Mouse (Mus musculus): ENCODE measurements around the gene Kat5. TPM values are rescaled to one million over a fixed set of nuclear protein-coding genes. Genes with fewer than 3 reads are reported as not detected.
A peak's percentile ranks its signal among the peaks of the same experiment; 100 is the strongest.

Kat5 gene
- polyA plus RNA-seq, 1 experiment from 2014 or later = 59.3 TPM

DNA sequence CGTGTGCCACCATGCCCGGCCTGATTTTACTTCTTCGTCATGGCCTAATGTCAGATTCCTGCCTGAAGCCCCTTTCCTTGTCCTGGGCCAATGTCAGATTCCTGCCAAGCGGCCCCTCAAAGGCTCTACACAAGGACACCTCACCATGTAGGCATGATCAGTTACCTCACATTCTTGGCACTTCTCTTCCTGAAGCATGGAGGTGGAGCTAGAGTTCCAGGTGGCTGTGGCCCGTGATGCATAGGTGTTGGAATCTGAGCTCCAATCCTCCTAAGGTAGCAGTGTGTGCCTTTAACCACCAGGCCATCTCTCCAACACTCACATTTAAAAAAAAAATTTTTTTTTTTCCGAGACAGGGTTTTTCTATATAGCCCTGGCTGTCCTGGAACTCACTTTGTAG, 29.3 kb downstream of the Kat5 start:
- no peak for DNase-seq (ENCODE audit: low spot score)
- no peaks in the 10 kb centered on the region for H3K36me3 ChIP-seq
- WGBS = 90% methylated on average over 6 of the region's 6 CpGs
- no peak overlapping the region for H3K4me3 ChIP-seq
- no peaks in the 10 kb centered on the region for H3K27me3 ChIP-seq (ENCODE audit: low read depth, poor library complexity, severe bottlenecking)
- no peaks in the 10 kb centered on the region for H3K9me3 ChIP-seq (replicated peaks)
- H3K4me1 ChIP-seq = no peaks in the 10 kb centered on the region
- no peak overlapping the region for H3K27ac ChIP-seq

DNA sequence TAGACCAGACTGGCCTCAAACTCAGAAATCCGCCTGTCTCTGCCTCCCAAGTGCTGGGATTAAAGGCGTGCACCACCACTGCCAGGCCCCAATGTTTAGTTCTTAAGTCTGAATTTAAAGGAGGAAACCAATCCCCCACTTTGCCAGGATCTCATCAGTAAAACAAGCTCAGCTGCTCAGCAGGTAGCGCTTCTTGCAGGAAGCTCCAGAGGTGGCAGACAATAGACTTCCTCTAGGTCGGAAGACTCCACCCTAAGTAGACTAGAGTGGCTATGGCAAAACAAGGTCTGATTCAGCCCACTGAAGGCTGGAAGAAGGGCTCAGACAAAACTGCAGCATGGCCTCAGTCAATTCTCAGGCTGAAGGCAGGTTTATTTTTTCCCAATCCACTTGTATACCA, 30.1 kb downstream of the Kat5 start:
- Histone ChIP-seq H3K27me3 (ENCODE audit: low read depth, poor library complexity, severe bottlenecking) (no peaks in the 10 kb centered on the region), H3K4me1 (no peaks in the 10 kb centered on the region), H3K9me3 (replicated peaks) (no peaks in the 10 kb centered on the region), H3K36me3 (no peaks in the 10 kb centered on the region), H3K4me3 (no peak overlapping the region), H3K27ac (no peak overlapping the region)
- DNase-seq (ENCODE audit: low spot score) = no peak
- 77% methylated on average over 4 of the region's 4 CpGs for WGBS

DNA sequence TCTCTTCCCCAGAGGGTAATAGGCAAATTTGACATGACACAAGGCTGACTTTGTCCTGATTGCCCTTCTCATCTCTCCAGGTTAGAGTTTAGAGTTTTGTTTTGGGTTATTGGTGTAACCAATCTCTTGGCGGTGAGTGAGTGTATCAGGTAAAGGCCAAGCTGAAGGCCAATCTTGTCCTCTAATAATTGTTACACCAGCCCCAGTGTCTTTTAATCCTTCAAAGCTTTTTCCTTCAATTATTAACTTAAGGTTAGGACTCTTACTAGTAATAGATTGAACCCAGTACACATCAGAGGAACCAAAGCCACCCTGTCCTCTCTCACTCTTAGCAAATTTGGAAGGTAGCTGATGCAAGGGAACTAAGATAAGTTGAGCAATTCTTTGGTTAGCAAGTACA, 34.7 kb downstream of the Kat5 start:
- WGBS = 96% methylated on average over 1 of the region's 1 CpGs
- Histone ChIP-seq H3K4me3 (no peak overlapping the region), H3K9me3 (replicated peaks) (no peaks in the 10 kb centered on the region), H3K36me3 (no peaks in the 10 kb centered on the region), H3K4me1 (no peaks in the 10 kb centered on the region), H3K27me3 (ENCODE audit: low read depth, poor library complexity, severe bottlenecking) (0 out of 2 replicates have a peak, but pooled peaks cover 2% of the 10 kb centered on the region), H3K27ac (no peak overlapping the region)
- no peak for DNase-seq (ENCODE audit: low spot score)

DNA sequence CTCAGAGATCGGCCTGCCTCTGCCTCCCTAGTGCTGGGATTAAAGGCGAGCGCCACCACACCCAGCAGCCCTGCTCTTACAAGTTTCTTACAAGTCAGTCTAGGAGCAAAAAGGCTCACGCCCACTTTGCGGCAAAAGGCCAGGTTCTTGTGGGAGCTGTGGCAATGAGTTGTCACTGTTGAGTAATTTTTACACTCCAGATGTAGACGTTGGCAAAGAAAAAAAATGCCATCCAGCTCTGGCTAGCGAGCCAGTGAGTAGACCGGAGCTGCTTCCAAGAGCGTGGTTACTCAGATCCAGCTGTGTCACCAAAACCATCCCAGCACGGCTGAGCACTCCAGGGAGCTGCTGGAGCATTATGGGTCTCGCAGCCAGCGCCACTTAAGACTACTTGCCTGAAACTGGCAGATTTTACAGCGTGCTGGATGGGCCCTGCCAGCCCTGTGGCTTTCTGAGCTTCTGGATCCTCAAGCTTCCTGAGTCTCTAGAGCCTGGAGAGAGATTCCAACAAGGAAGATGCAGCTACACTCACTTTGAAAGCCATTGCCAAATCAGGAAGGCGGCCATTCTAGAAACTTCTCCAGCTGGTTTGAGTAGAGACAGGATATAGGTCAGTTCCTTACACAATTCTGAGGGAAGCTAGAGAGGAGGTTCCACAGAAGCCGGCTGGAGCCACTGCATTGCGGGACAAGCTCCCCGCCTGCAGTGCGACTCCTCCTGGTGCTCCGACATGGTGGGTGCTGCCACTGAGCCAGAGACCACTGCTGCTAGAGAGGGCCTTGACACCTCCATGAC, 37.5 kb downstream of the Kat5 start:
- H3K4me1 ChIP-seq = peaks cover 17% of the 10 kb centered on the region

DNA sequence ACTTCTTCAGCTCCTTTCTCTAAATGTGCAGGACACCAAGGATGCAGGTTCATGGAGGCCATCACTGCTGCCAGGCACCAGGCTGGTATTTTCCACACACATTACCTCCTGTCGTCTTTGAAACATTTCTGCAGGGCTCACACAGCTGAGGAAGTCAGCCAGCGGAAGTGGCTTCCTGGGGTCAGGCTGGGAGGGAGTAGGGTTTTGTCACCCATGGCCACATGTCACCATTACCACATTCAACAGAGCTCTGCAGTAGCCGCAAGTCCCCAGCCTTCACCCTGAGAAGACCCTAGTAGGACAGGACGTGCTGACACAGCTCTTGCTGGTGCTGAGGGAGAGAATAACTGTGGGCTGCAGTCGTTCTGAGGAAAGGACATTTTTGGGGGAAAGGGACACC, 38.2 kb downstream of the Kat5 start:
- 82% methylated on average over 5 of the region's 5 CpGs for WGBS
- no peaks in the 10 kb centered on the region for H3K36me3 ChIP-seq
- H3K9me3 ChIP-seq (replicated peaks) = no peaks in the 10 kb centered on the region
- H3K27ac ChIP-seq = no peak overlapping the region
- H3K4me3 ChIP-seq = no peak overlapping the region
- peaks cover 25% of the 10 kb centered on the region for H3K27me3 ChIP-seq (ENCODE audit: low read depth, poor library complexity, severe bottlenecking)
- H3K4me1 ChIP-seq = peaks cover 24% of the 10 kb centered on the region
- DNase-seq (ENCODE audit: low spot score) = no peak

More for the DNA sequence above, 37.5 kb downstream of the Kat5 start:
- no peaks in the 10 kb centered on the region for H3K9me3 ChIP-seq (replicated peaks)
- peaks cover 18% of the 10 kb centered on the region for H3K27me3 ChIP-seq (ENCODE audit: low read depth, poor library complexity, severe bottlenecking)
- no peak for DNase-seq (ENCODE audit: low spot score)
- no peaks in the 10 kb centered on the region for H3K36me3 ChIP-seq
- no peak overlapping the region for H3K27ac ChIP-seq
- WGBS = 86% methylated on average over 19 of the region's 19 CpGs
- H3K4me3 ChIP-seq = no peak overlapping the region

DNA sequence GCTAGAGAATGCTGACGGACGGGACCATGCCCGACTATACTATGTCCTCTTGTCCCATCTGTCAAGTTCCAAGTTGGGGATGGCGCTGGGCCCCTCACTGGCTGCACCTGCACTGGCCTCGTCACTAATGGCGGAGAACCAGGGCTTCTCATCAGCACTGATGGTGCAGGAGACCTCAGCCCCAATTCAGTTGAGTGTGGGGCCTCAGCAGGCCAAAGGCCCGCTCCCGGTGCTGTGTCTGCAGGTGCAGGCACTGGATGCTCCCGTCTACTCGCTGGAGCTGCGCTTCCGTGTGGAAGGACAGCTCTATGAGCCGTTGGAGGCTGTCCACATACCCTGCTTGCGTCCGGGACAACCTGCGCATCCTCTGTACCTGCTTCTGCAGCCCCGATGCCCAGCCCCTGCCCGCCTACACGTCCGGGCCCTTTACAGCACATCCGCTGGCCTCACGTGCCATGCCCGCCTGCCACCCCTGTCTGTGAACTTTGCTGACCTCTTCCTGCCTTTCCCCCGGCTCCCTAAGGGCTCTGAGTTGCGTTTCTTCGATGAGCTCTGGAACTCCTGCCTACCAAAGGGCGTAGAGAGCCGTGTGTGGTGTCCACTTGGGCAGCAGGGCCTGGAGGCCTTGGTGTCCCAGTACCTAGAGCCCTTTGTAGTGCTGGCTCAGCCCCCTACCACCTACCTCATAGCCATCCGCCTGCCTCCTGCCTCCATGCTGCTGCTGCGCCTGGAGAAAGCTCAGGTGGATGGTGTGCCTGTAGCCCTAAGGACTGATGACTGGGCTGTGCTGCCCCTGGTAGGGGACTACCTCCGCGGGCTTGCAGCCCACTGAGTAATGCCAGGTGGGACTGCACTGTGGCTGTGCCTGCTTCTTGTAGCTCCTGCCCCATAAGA, 39.4 kb downstream of the Kat5 start:
- Histone ChIP-seq H3K36me3 (no peaks in the 10 kb centered on the region), H3K27me3 (ENCODE audit: low read depth, poor library complexity, severe bottlenecking) (peaks cover 38% of the 10 kb centered on the region), H3K4me3 (no peak overlapping the region), H3K9me3 (replicated peaks) (no peaks in the 10 kb centered on the region), H3K4me1 (peaks cover 32% of the 10 kb centered on the region), H3K27ac (no peak overlapping the region)
- DNase-seq (ENCODE audit: low spot score) = no peak
- 88% methylated on average over 32 of the region's 32 CpGs for WGBS

DNA sequence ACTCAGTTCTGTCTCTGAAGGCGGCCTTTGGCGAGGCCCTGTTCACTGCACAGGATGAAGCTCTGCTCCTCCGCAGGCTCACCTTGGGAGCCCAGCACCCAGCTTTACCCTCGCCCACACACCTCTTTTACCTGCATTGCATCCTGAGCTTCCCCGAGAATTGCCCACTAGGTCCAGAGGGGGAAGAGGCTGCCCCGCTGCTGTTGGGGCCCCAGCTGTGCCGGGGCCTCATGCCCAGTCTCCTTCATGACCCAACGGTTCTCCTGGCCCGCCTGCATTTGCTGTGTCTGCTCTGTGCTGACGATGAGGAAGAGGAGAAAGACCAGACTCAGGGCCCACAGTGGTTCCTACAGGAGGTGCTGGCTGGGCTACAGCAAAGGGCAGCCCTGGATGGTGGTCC, 40.5 kb downstream of the Kat5 start:
- WGBS = 87% methylated on average over 10 of the region's 10 CpGs
- Histone ChIP-seq H3K4me3 (no peak overlapping the region), H3K27ac (no peak overlapping the region), H3K4me1 (peaks cover 32% of the 10 kb centered on the region), H3K27me3 (ENCODE audit: low read depth, poor library complexity, severe bottlenecking) (peaks cover 47% of the 10 kb centered on the region), H3K36me3 (no peaks in the 10 kb centered on the region), H3K9me3 (replicated peaks) (no peaks in the 10 kb centered on the region)
- no peak for DNase-seq (ENCODE audit: low spot score)

DNA sequence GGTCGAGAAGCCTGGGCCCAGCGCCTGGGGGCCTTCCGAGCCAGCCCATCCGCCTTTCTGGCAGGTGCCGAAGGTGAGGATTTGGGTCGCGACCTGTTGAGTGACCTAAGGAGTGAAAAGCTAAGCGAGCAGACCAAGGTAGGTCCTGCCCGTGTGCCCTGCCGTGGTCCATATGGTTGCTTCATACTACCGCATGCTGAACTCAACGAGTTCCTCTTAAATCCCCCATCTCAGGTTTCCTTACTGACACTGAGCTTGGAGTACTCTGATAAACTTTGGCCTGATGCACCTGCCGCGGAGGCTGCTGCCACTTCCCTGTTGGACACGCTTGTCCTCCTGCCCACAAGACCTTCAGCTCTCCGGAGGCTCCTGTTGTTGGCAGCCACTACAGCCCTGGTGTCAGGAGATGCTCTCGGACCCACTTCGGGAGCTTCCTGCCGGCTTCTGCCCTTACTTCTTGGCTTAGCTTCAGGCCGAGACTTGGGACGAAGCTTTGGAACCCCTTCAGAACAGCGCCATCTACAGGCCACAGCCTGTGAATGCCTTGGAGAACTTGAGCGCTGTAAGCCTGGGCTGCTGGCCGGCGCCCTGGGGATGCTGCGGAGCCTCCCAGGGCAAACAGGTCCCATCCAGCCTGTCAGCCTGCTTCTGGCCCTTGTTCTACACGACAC, 41.4 kb downstream of the Kat5 start:
- Histone ChIP-seq H3K36me3 (no peaks in the 10 kb centered on the region), H3K4me3 (peak overlapping the region; percentile 84), H3K4me1 (peaks cover 32% of the 10 kb centered on the region), H3K27ac (peak overlapping the region; percentile 85), H3K9me3 (replicated peaks) (no peaks in the 10 kb centered on the region), H3K27me3 (ENCODE audit: low read depth, poor library complexity, severe bottlenecking) (peaks cover 57% of the 10 kb centered on the region)
- WGBS = 9% methylated on average over 27 of the region's 27 CpGs
- DNase-seq (ENCODE audit: low spot score) = peak; percentile 90

DNA sequence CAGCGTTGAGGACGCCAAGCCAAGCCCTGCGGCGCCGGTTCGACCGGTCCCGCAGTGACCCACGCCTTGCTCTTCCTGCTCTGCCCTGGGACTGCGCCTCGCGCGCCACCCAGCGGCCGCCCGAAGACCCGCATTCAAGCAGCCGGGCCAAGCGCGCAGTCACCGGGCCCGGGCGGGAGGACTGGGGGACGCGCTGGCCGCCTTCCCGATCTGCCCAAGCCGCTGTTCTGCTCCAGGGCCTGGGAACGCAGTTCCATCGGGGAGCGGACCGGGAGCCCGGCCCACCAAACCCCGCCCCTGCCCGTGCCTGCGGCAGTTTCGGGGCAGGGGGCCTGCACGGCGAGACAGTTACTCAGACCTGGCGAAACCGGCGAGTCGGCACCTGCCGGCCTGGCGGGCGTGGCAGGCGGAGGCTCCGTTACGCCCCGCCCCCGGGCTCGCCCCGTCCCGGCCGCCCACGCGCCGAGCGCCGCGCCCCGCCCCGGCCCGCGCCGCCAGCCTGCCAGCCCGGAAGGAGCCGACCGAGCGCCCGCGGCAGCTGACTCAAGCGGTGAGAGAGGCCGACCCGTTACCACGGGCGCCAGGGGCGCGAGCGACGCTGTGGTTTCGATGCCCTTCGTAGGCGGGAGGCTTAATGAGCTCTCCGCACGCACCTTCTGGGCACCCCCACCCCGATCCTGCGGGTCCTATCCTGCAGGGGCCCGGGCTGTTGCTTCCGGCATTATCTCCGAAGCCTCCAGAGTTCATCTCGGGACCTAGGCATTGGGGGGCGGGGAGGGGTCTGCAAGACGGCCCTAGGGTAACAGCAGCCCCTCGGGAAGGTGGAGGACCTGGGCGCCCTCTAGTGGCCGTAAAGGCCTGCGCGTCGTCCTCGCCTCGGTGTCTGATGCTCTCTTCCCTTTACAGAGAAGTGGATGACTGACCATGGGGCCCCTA, 42.2 kb downstream of the Kat5 start, which contains the start of gene Ap5b1:
Gene Ap5b1 (plus strand): TSS at position 492 of the 936 bp plus-strand sequence.
- Histone ChIP-seq H3K27me3 (ENCODE audit: low read depth, poor library complexity, severe bottlenecking) (peaks cover 65% of the 10 kb centered on the region), H3K9me3 (replicated peaks) (no peaks in the 10 kb centered on the region), H3K27ac (peak within 1 kb of the TSS; percentile 85), H3K36me3 (no peaks in the 10 kb centered on the region), H3K4me3 (peak within 1 kb of the TSS; percentile 84), H3K4me1 (peaks cover 32% of the 10 kb centered on the region)
- WGBS = 1% methylated on average over 100 of the region's 102 CpGs
- DNase-seq (ENCODE audit: low spot score) = peak; percentile 96

DNA sequence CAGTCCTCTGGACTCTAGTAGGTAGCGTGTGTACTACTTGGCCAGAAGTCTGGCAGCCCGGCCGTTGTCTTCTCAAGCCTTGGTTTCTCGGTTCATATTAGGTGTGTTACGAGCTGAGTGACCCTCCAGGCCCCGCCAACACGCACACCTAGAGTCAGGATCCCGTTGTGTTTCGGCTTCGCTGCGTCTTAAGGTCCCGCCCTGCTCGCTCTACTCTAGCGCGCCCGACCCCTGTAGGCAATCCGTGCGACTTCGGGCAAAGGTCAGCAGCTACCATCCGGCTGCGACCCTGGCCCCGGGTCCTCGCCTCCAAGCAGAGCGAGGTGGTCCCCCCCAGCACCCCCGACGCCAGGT, 42.9 kb downstream of the Kat5 start:
- Histone ChIP-seq H3K36me3 (no peaks in the 10 kb centered on the region), H3K4me3 (peak overlapping the region; percentile 84), H3K4me1 (peaks cover 32% of the 10 kb centered on the region), H3K27ac (peak overlapping the region; percentile 85), H3K27me3 (ENCODE audit: low read depth, poor library complexity, severe bottlenecking) (peaks cover 71% of the 10 kb centered on the region), H3K9me3 (replicated peaks) (no peaks in the 10 kb centered on the region)
- no peak for DNase-seq (ENCODE audit: low spot score)
- 2% methylated on average over 26 of the region's 26 CpGs for WGBS

DNA sequence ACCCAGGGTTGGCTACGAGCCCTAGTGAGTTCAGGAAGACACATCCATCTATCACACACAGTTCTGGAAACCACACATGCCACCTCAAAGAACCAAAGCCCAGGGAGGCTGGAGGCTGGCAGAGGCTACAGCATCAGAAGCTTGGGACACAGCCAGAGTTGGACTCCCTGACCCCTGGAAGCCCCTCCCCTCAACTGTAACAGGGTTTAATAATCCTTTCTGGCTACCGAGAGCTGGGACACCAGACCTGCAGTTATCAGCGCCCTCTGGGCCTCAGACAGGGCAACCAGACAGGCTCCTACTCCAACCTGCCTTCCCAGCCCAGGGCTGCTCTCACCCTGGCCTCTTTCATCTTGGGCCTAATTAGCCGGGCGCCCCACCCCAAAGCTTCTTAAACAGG, 43.7 kb downstream of the Kat5 start:
- no peak overlapping the region for H3K4me3 ChIP-seq
- 0 out of 2 replicates have a peak overlapping the region, but pooled peaks have one; percentile 85 for H3K27ac ChIP-seq
- H3K4me1 ChIP-seq = peaks cover 33% of the 10 kb centered on the region
- H3K27me3 ChIP-seq (ENCODE audit: low read depth, poor library complexity, severe bottlenecking) = peaks cover 79% of the 10 kb centered on the region
- no peaks in the 10 kb centered on the region for H3K9me3 ChIP-seq (replicated peaks)
- WGBS = 42% methylated on average over 5 of the region's 5 CpGs
- DNase-seq (ENCODE audit: low spot score) = no peak
- H3K36me3 ChIP-seq = no peaks in the 10 kb centered on the region

DNA sequence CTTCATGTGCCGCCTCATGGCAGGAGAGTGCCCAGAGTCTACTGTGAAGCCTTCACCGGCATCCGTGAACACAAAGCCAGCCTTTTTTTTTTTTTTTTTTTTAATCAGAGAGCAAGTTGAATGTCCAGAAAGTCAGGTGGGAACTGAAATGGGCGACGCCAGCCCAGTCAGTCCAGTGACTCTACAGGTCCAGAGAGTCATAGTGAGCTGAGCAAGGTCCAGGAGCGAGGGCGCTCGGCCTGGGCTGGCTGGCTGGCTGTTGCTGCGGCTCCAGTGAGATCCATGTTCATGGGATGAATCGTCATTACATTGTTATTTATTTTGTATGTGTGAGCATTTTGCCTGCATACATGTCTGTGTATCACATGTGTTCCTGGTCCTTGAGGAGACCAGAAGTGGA, 47.3 kb downstream of the Kat5 start:
- no peaks in the 10 kb centered on the region for H3K36me3 ChIP-seq
- H3K4me3 ChIP-seq = no peak overlapping the region
- H3K9me3 ChIP-seq (replicated peaks) = no peaks in the 10 kb centered on the region
- WGBS = 91% methylated on average over 10 of the region's 10 CpGs
- peaks cover 44% of the 10 kb centered on the region for H3K4me1 ChIP-seq
- no peak for DNase-seq (ENCODE audit: low spot score)
- H3K27me3 ChIP-seq (ENCODE audit: low read depth, poor library complexity, severe bottlenecking) = peaks cover 97% of the 10 kb centered on the region
- H3K27ac ChIP-seq = no peak overlapping the region

All from limb, embryonic 10.5 days (tissue).